Comparison of ENCODE assay signal across 8 mouse cellular contexts in genomic region chr9:102479022-102479421, GRCm38 (mm10). TPM values are rescaled to one million over a fixed set of nuclear protein-coding genes. Genes with fewer than 3 reads are reported as not detected.
A peak's percentile ranks its signal among the peaks of the same experiment; 100 is the strongest.
DNase-seq lines count a peak whose midpoint lies in the region; TF ChIP-seq lines count a peak whose summit lies in the region.

No protein-coding gene starts in this region.

- WGBS in spleen, adult 2 months: 42% methylated on average over 9 of the region's 9 CpGs

- H3K36me3 ChIP-seq in spleen, adult 2 months (ENCODE audit: control insufficient read depth, insufficient read depth, low read length): no peaks in the 10 kb centered on the region

- DNase-seq in gastrocnemius, postnatal 10 days: peak; percentile 47
- DNase-seq in gastrocnemius, adult 8-10 months (ENCODE audit: low spot score in 2 of 2): no peak
- DNase-seq in 3T3-L1 (ENCODE audit: low read depth, low spot score) (peak; percentile 30), MN1 (ENCODE audit: low spot score) (no peak)
- peak; percentile 39 for DNase-seq in T-cell, adult 2 months (ENCODE audit: low spot score)
- peak; percentile 36 to 62 for DNase-seq in heart, postnatal 14 days
- DNase-seq in spleen, adult 2 months (ENCODE audit: low read depth in 1 of 2, low spot score in 2 of 2): peak in 1 of 2 experiments; percentile 49
- DNase-seq in left cerebral cortex, adult 18-20 months (ENCODE audit: low spot score in 2 of 2): no peak

- no peak overlapping the region for H3K4me3 ChIP-seq in spleen, adult 2 months (ENCODE audit: extremely low read depth, insufficient read depth, insufficient read length)

- no peaks in the 10 kb centered on the region for H3K4me1 ChIP-seq in spleen, adult 2 months (ENCODE audit: control insufficient read depth, insufficient read depth, insufficient read length)

- intact Hi-C loops in heart, postnatal 14 days (cut with DNase I): no loop called here

- H3K27ac ChIP-seq in spleen, adult 2 months (ENCODE audit: insufficient read depth, low read length): no peak overlapping the region

- TF ChIP-seq POLR2A in spleen, adult 2 months (IDR thresholded peaks at IDR 0.05; ENCODE audit: low read depth, low read length): no peak

- peak; percentile 53; the same call in 1 of the 2 replicates for TF ChIP-seq CTCF in spleen, adult 2 months (IDR thresholded peaks at IDR 0.05; ENCODE audit: extremely low read depth, insufficient read depth, insufficient read length, insufficient replicate concordance)

- H3K27me3 ChIP-seq in spleen, adult 2 months (ENCODE audit: control insufficient read depth, insufficient read depth, low read length): no peaks in the 10 kb centered on the region

RNA-seq across cellular contexts. Expression of gene Ky, which starts 26.5 kb away (rescaled TPM):
- total RNA-seq in gastrocnemius, postnatal 10 days (2021): 100 to 1,000 TPM; 133 to 138 TPM
- total RNA-seq in gastrocnemius, adult 8-10 months (2022): 100 to 1,000 TPM in 3 of 4 experiments, 10 to 100 TPM in 1; 68.4 to 165 (median 129) TPM
- total RNA-seq in heart, postnatal 14 days (2021): 10 to 100 TPM; 29.2 to 32.2 TPM
- polyA plus RNA-seq in spleen, adult 2 months (2012; rRNA removed): 0.16 and 0.29 TPM in 2 replicates
- 1 to 10 TPM in 1 of 2 experiments, under 1 TPM in 1; 1.00 to 1.8 TPM for total RNA-seq in left cerebral cortex, adult 18-20 months (2021)

Comparison
In these comparisons a context has a peak if more than half of its experiments do, and no peak if none do; other contexts are left out.
1. DNase-seq: peak in gastrocnemius, postnatal 10 days (single experiment), 3T3-L1 (single experiment), T-cell, adult 2 months (single experiment) and heart, postnatal 14 days (2 of 2); none in gastrocnemius, adult 8-10 months (0 of 2), left cerebral cortex, adult 18-20 months (0 of 2) and MN1 (single experiment).
2. RNA of gene Ky, which starts 26.5 kb away (total RNA-seq): 133 to 138 TPM in gastrocnemius, postnatal 10 days, 68.4 to 165 TPM in gastrocnemius, adult 8-10 months and 29.2 to 32.2 TPM in heart, postnatal 14 days; 1.00 to 1.8 TPM in left cerebral cortex, adult 18-20 months; every median in the first group is over 10 times any median in the second.